ENCODE assay signal across 23 mouse cellular contexts in genomic region chr6:93353353-93354125, GRCm38 (mm10).
DNase-seq lines count a peak whose midpoint lies in the region; ATAC-seq and TF ChIP-seq lines count a peak whose summit lies in the region.
"Had no signal": no experiment of that assay in that cellular context is flagged by ENCODE, and none has a peak within 500 bp of the region (broad histone marks: within the 10 kb centered on the region; RNA-seq: fewer than 3 reads in every experiment).

No protein-coding gene starts in this region.

- no peak for TF ChIP-seq POLR2A in ES-Bruce4 (IDR thresholded peaks at IDR 0.05; ENCODE audit: insufficient read depth, low read length)

- peak; percentile 5 for DNase-seq in hindbrain, postnatal 0 days (ENCODE audit: low spot score)
- peak; percentile 91 for DNase-seq in R1 (ENCODE audit: low read depth, low spot score)
- no peak for DNase-seq in testis, postnatal 14 days (ENCODE audit: low spot score)
- DNase-seq in embryo, embryonic 11 days: no peak
- DNase-seq: adrenal gland, adult 8-10 months; adrenal gland, postnatal 25 days; cerebellum, adult 18-20 months; cerebellum, adult 9-10 months; cerebellum, postnatal 14 days; gastrocnemius, postnatal 25 days; kidney, adult 18-20 months had no signal

- peak; percentile 80 for TF ChIP-seq EP300 in ES-Bruce4 (IDR thresholded peaks at IDR 0.05; ENCODE audit: insufficient read depth, low read depth, low read length)

- H3K27me3 ChIP-seq in hindbrain, postnatal 0 days (ENCODE audit: insufficient read depth, low read length): no peaks in the 10 kb centered on the region
- no peaks in the 10 kb centered on the region for H3K27me3 ChIP-seq in hindbrain, embryonic 16.5 days (replicated peaks; ENCODE audit: control insufficient read depth, insufficient read depth, low read length)
- no peaks in the 10 kb centered on the region for H3K27me3 ChIP-seq in ES-Bruce4 (ENCODE audit: control insufficient read depth, insufficient read depth, low read length, poor library complexity, severe bottlenecking)
- H3K27me3 ChIP-seq: embryonic facial prominence, embryonic 13.5 days; forebrain, embryonic 12.5 days; forebrain, embryonic 15.5 days; hindbrain, embryonic 15.5 days had no signal

- H3K4me3 ChIP-seq in hindbrain, postnatal 0 days (ENCODE audit: low read length): no peak overlapping the region
- H3K4me3 ChIP-seq in hindbrain, embryonic 16.5 days (ENCODE audit: low read length): no peak overlapping the region
- H3K4me3 ChIP-seq in ES-Bruce4 (ENCODE audit: low read depth, low read length): no peak overlapping the region
- H3K4me3 ChIP-seq: embryonic facial prominence, embryonic 10.5 days; embryonic facial prominence, embryonic 13.5 days; erythroblast, embryonic 14.5 days; forebrain, embryonic 12.5 days; forebrain, embryonic 15.5 days; hindbrain, embryonic 12.5 days; hindbrain, embryonic 15.5 days had no signal

- H3K27ac ChIP-seq in hindbrain, postnatal 0 days: no peak overlapping the region
- no peak overlapping the region for H3K27ac ChIP-seq in hindbrain, embryonic 16.5 days (ENCODE audit: low read depth, low read length)
- H3K27ac ChIP-seq in ES-Bruce4 (ENCODE audit: insufficient read depth, low read length): no peak overlapping the region
- H3K27ac ChIP-seq: embryonic facial prominence, embryonic 10.5 days; embryonic facial prominence, embryonic 13.5 days; forebrain, embryonic 12.5 days; forebrain, embryonic 15.5 days; hindbrain, embryonic 12.5 days; hindbrain, embryonic 15.5 days had no signal

- H3K9me3 ChIP-seq in hindbrain, postnatal 0 days (ENCODE audit: low read length): no peaks in the 10 kb centered on the region
- no peaks in the 10 kb centered on the region for H3K9me3 ChIP-seq in hindbrain, embryonic 16.5 days (ENCODE audit: control insufficient read depth, low read length)
- H3K9me3 ChIP-seq in ES-Bruce4 (replicated peaks; ENCODE audit: control insufficient read depth, insufficient read depth, low read length, poor library complexity, severe bottlenecking): no peaks in the 10 kb centered on the region
- H3K9me3 ChIP-seq: embryonic facial prominence, embryonic 10.5 days; embryonic facial prominence, embryonic 13.5 days; forebrain, embryonic 12.5 days; forebrain, embryonic 15.5 days; hindbrain, embryonic 12.5 days; hindbrain, embryonic 15.5 days had no signal

- ATAC-seq in hindbrain, postnatal 0 days: no peak
- no peak for ATAC-seq in hindbrain, embryonic 16.5 days
- ATAC-seq: forebrain, embryonic 15.5 days; inflammation-experienced regulatory T-cells, adult 6 months; intestine, embryonic 16.5 days had no signal

- WGBS in hindbrain, postnatal 0 days: 76% methylated on average over 12 of the region's 12 CpGs
- WGBS in hindbrain, embryonic 16.5 days: 78% methylated on average over 12 of the region's 12 CpGs

- no peak for TF ChIP-seq CTCF in hindbrain, postnatal 0 days (IDR thresholded peaks at IDR 0.05; ENCODE audit: low read depth)
- TF ChIP-seq CTCF in ES-Bruce4 (IDR thresholded peaks at IDR 0.05; ENCODE audit: low read depth, low read length): no peak

- no peak overlapping the region for H3K9ac ChIP-seq in hindbrain, postnatal 0 days (replicated peaks; ENCODE audit: low read length)
- no peak overlapping the region for H3K9ac ChIP-seq in hindbrain, embryonic 16.5 days (ENCODE audit: low read depth, low read length)
- no peak overlapping the region for H3K9ac ChIP-seq in ES-Bruce4 (ENCODE audit: low read depth, poor library complexity, severe bottlenecking)
- H3K9ac ChIP-seq: embryonic facial prominence, embryonic 13.5 days; forebrain, embryonic 12.5 days; forebrain, embryonic 15.5 days; hindbrain, embryonic 12.5 days; hindbrain, embryonic 15.5 days had no signal

- H3K4me1 ChIP-seq in hindbrain, postnatal 0 days (ENCODE audit: insufficient read depth, low read length): no peaks in the 10 kb centered on the region
- H3K4me1 ChIP-seq in hindbrain, embryonic 16.5 days (ENCODE audit: control insufficient read depth, insufficient read depth, low read depth, low read length): no peaks in the 10 kb centered on the region
- no peaks in the 10 kb centered on the region for H3K4me1 ChIP-seq in ES-Bruce4 (ENCODE audit: control insufficient read depth, insufficient read depth, low read length)
- H3K4me1 ChIP-seq: hindbrain, embryonic 12.5 days had no signal

- H3K4me2 ChIP-seq in hindbrain, postnatal 0 days (ENCODE audit: low read depth, low read length): no peak overlapping the region
- H3K4me2 ChIP-seq in hindbrain, embryonic 16.5 days (ENCODE audit: low read length): no peak overlapping the region
- H3K4me2 ChIP-seq: embryonic facial prominence, embryonic 13.5 days; forebrain, embryonic 12.5 days; forebrain, embryonic 15.5 days; heart, embryonic 11.5 days; hindbrain, embryonic 12.5 days; hindbrain, embryonic 15.5 days had no signal

- H3K36me3 ChIP-seq in hindbrain, postnatal 0 days (ENCODE audit: insufficient read depth, low read length): no peaks in the 10 kb centered on the region
- no peaks in the 10 kb centered on the region for H3K36me3 ChIP-seq in hindbrain, embryonic 16.5 days (ENCODE audit: control insufficient read depth, insufficient read depth, low read length)
- H3K36me3 ChIP-seq in ES-Bruce4 (ENCODE audit: control insufficient read depth, insufficient read depth, low read length, poor library complexity, severe bottlenecking): no peaks in the 10 kb centered on the region
- H3K36me3 ChIP-seq: embryonic facial prominence, embryonic 10.5 days; embryonic facial prominence, embryonic 13.5 days; forebrain, embryonic 12.5 days; forebrain, embryonic 15.5 days; hindbrain, embryonic 12.5 days; hindbrain, embryonic 15.5 days had no signal

Comparison
In these comparisons a context has a peak if more than half of its experiments do, and no peak if none do; other contexts are left out.
1. DNase-seq: peak in hindbrain, postnatal 0 days (single experiment) and R1 (single experiment); none in testis, postnatal 14 days (single experiment) and embryo, embryonic 11 days (single experiment).